Mouse (Mus musculus): ENCODE results near the gene Dnajc6.

- no peak for TF ChIP-seq POLR2AphosphoS2 (IDR thresholded peaks at IDR 0.05; ENCODE audit: insufficient read length, low read depth)
- no peak for TF ChIP-seq TCF12 (IDR thresholded peaks at IDR 0.05; ENCODE audit: insufficient read depth, poor library complexity, severe bottlenecking)
- no peak for TF ChIP-seq MAX (IDR thresholded peaks at IDR 0.05; ENCODE audit: low read depth)
- no peak for TF ChIP-seq MYOG (IDR thresholded peaks at IDR 0.05; ENCODE audit: control insufficient read depth in 1 of 3, insufficient read depth in 1 of 3, insufficient read length in 2 of 3, low read depth in 2 of 3)
Observed at GRCm38 (mm10) chr4:101452829-101453228, 43.6 kb upstream of the Dnajc6 start.

Measured in myocyte (in vitro differentiated cells).